Comparison of ENCODE assay signal across 32 mouse cellular contexts in genomic region chr3:125828051-125828450, GRCm38 (mm10).
"Had no signal": no experiment of that assay in that cellular context is flagged by ENCODE, and none has a peak within 500 bp of the region (broad histone marks: within the 10 kb centered on the region; RNA-seq: fewer than 3 reads in every experiment).

No protein-coding gene starts in this region.

- DNase-seq: left cerebral cortex, postnatal 4 days; liver; liver, embryonic 13.5 days; liver, postnatal 0 days; lung, adult 18-20 months; lung, adult 2 months; lung, embryonic 14.5 days; lung, postnatal 10 days; lung, postnatal 14 days; lung, postnatal 36 days; lung, postnatal 4 days; midbrain, embryonic 14.5 days had no signal

- H3K4me1 ChIP-seq: limb, embryonic 10.5 days; limb, embryonic 12.5 days; limb, embryonic 13.5 days; limb, embryonic 15.5 days; liver, embryonic 12.5 days; liver, embryonic 13.5 days; liver, embryonic 15.5 days; lung, embryonic 15.5 days; megakaryocyte, embryonic 14.5 days; midbrain, embryonic 10.5 days; midbrain, embryonic 12.5 days; midbrain, embryonic 13.5 days; neural tube, embryonic 12.5 days; neural tube, embryonic 13.5 days had no signal

- H3K9me3 ChIP-seq: limb, embryonic 10.5 days; limb, embryonic 12.5 days; limb, embryonic 13.5 days; limb, embryonic 15.5 days; liver, embryonic 12.5 days; liver, embryonic 13.5 days; liver, embryonic 15.5 days; lung, embryonic 15.5 days; midbrain, embryonic 10.5 days; midbrain, embryonic 12.5 days; midbrain, embryonic 13.5 days; neural tube, embryonic 12.5 days; neural tube, embryonic 13.5 days had no signal

- H3K9ac ChIP-seq: limb, embryonic 12.5 days; limb, embryonic 13.5 days; limb, embryonic 15.5 days; liver, embryonic 12.5 days; liver, embryonic 13.5 days; liver, embryonic 14.5 days; liver, embryonic 15.5 days; liver, postnatal 0 days; lung, embryonic 14.5 days; lung, embryonic 15.5 days; midbrain, embryonic 12.5 days; midbrain, embryonic 13.5 days; neural tube, embryonic 12.5 days; neural tube, embryonic 13.5 days had no signal

- H3K36me3 ChIP-seq: limb, embryonic 10.5 days; limb, embryonic 12.5 days; limb, embryonic 13.5 days; limb, embryonic 15.5 days; liver, embryonic 12.5 days; liver, embryonic 13.5 days; liver, embryonic 15.5 days; lung, embryonic 15.5 days; midbrain, embryonic 10.5 days; midbrain, embryonic 12.5 days; midbrain, embryonic 13.5 days; neural tube, embryonic 12.5 days; neural tube, embryonic 13.5 days had no signal

- H3K4me3 ChIP-seq: limb, embryonic 10.5 days; limb, embryonic 12.5 days; limb, embryonic 13.5 days; limb, embryonic 15.5 days; liver, embryonic 12.5 days; liver, embryonic 13.5 days; liver, embryonic 15.5 days; lung, embryonic 15.5 days; megakaryocyte, embryonic 14.5 days; midbrain, embryonic 10.5 days; midbrain, embryonic 12.5 days; midbrain, embryonic 13.5 days; myocyte; neural tube, embryonic 12.5 days; neural tube, embryonic 13.5 days had no signal

- H3K27me3 ChIP-seq: limb, embryonic 12.5 days; limb, embryonic 13.5 days; limb, embryonic 15.5 days; liver, embryonic 12.5 days; liver, embryonic 13.5 days; liver, embryonic 15.5 days; lung, embryonic 15.5 days; megakaryocyte, embryonic 14.5 days; midbrain, embryonic 12.5 days; midbrain, embryonic 13.5 days; neural tube, embryonic 12.5 days; neural tube, embryonic 13.5 days had no signal

- H3K27ac ChIP-seq: limb, embryonic 10.5 days; limb, embryonic 12.5 days; limb, embryonic 13.5 days; limb, embryonic 15.5 days; liver, embryonic 12.5 days; liver, embryonic 13.5 days; liver, embryonic 14.5 days; liver, embryonic 15.5 days; lung, embryonic 15.5 days; macrophage; midbrain, embryonic 10.5 days; midbrain, embryonic 12.5 days; midbrain, embryonic 13.5 days; neural tube, embryonic 12.5 days; neural tube, embryonic 13.5 days had no signal

- H3K4me2 ChIP-seq: limb, embryonic 12.5 days; limb, embryonic 13.5 days; limb, embryonic 15.5 days; liver, embryonic 11.5 days; liver, embryonic 12.5 days; liver, embryonic 13.5 days; liver, embryonic 15.5 days; lung, embryonic 14.5 days; lung, embryonic 15.5 days; midbrain, embryonic 11.5 days; midbrain, embryonic 12.5 days; midbrain, embryonic 13.5 days; neural tube, embryonic 12.5 days; neural tube, embryonic 13.5 days had no signal

- ATAC-seq: liver, embryonic 12.5 days; liver, postnatal 0 days; lung, postnatal 0 days; midbrain, embryonic 16.5 days had no signal
